Mouse (Mus musculus): ENCODE results near the gene Vmn2r6.
"Not testable (repeated sequence)": the region's sequence is repeated elsewhere in the genome, so short reads cannot be mapped to it uniquely, and the experiment has no call there.

Gene Vmn2r6

GRCm38 (mm10) chr3:64565730-64566129, at the start of gene Vmn2r6:
Gene Vmn2r6 (minus strand): TSS chr3:64565830.
- DNase-seq = not testable (repeated sequence)

DNA sequence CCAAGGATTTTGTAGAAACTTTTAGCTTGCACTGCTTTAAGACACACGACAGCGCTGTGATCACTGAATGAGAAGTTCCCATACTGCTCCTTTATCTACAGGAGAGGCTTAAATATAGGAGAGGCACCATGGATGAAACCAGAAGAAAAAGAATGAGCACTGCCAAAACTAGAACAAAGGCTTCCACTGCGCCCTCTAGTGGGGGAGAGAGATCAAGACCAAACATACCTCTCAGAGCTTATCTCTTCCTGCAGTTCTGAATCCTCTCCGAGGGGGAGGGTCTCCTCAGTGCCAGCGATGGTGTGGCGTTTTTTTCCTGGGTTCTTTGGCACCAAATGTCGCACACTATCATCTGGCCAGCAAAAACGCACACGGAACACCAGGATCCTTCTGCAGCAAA, 22.0 kb upstream of the Vmn2r6 start:
- DNase-seq = peak; percentile 31 to 35

DNA sequence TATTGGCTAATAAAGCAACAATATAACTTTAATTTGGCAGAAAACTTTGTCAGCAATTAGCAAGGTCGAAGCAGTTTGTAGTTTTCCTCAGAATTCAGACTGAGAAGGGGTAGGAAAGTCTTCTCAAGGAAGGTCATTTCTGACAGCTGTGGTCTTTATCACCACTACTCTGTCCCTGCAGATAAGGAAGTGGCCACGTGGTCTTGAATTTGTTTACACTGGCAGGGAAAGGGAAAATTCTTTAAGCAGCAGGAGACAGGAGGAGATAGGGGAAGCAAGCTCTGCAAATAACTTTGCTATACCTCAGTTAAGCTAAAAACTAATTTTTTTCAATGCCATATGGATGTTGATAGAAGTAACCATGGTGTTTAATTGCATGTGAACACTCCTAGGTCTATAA, 3.2 kb upstream of the Vmn2r6 start:
- DNase-seq = not testable (repeated sequence)

- not testable (repeated sequence) for DNase-seq
Observed at GRCm38 (mm10) chr3:64523585-64523984, 42.0 kb downstream of the Vmn2r6 start.

DNA sequence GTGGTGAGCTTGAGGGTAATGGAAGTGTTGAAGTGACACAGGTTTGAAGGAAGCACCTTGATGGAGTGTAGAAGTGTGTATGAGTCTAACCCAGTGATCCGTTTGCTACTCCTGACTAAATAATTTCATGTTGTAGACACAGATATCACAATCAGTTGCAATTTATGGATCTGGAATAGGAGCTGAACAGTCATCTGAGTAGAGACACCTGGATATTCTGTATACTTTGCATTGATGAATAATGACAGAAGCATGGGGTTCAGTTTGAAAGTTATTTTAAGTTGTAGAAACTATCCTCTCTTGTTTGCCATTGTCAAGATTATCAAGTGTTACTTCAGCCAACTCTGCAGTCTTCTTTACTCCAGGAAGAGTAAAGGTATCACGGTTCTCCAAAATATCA, 55.9 kb downstream of the Vmn2r6 start, which contains the start of gene Vmn2r5:
Gene Vmn2r5 (minus strand): TSS at position 101 of the 400 bp plus-strand sequence.
- DNase-seq = not testable (repeated sequence)
